Mouse (Mus musculus) forelimb bud, embryonic 11.5 days (tissue): ENCODE data around the gene Fbxl7.

Experiments used
- DNase-seq: peaks from one replicate; pipeline ENCODE4 v3.0.0-alpha.2; 2012; ENCODE audit warnings: low read depth, low spot score

The Fbxl7 gene

DNA sequence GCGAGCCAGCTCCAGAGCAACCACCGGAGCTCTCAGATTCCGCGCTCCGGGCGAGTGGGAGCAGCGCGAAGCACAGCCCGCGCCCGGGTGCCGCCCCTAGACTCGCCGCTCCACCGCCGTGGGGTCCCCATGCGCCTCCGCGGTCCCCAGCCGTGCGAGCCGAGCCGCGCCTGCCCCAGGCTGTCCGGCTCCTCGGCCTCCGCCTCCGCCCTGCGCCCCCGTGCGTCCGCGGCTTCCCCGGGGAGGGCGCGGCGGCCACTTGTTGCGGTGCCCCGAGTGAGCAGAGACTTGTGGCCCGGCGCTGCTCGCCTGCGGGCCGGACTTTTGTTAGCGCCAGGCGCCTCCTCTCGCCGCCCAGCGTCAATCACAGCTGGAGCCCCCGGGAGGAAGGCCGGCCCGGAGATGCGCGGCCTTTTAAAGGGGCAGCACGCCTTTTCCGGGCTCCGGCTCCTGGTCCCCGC is at the start of gene Fbxl7:
TSS of gene Fbxl7 (minus strand) at position 330 of the 461 bp plus-strand sequence.
- peak; percentile 78 for DNase-seq

DNA sequence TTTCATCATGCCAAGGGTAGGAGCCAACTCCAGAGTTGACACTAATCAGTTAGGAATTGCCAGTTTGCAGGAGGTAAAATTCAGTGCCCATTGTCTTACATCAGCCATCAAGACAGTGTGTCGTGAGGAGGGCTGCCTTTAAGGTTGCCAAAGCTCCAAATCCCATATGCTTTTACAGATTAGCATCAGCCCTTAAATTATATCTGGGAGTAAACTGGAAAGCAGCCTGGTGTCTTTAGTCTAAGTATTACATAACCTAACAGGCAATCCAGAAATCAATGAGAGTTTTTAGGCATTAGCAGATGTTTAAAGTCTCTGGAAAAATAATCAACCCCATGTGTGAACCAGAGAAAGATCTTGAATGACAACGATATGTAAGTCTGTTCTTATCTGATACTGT is 26.6 kb upstream of the Fbxl7 start:
- DNase-seq = no peak

DNA sequence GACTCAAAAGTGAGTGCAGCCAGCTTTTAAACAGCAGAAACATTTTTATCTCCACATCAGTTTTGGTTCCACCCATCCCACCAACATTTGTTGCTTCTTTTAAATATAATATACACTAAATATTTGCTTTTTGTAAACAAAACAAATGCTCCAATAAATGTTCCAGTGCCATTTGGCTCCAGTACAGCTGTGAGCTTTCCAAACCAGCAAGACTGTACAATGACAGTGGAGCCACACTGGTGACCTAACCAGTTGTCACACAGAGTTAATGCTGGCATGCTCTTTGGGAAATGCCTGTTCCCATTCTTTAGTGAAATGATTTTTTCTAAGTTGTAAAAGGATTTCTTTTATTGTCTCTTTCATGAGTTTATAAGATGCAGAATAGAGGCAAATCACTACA is 18.0 kb upstream of the Fbxl7 start:
- no peak for DNase-seq

DNA sequence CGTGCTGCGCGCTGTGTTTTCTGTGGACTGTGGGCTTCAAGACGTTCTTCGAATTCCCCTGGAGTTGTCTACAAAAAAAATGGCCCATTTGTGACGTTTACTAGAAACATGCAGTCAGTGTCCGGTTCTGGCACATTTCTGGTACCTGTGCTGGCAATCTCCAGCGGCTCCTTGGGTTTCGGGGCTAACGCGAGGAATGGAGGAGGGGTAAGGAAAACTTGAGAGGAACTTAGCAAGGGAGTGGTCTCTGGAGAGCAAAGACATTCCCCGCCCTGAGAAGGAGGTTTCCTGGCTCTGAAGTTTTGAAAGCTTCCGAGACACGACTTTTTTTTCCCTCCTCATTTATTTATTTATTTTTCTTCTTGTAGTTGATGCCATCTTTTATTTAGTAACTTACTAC is 381 bp upstream of the Fbxl7 start:
- peak; percentile 54 for DNase-seq

DNA sequence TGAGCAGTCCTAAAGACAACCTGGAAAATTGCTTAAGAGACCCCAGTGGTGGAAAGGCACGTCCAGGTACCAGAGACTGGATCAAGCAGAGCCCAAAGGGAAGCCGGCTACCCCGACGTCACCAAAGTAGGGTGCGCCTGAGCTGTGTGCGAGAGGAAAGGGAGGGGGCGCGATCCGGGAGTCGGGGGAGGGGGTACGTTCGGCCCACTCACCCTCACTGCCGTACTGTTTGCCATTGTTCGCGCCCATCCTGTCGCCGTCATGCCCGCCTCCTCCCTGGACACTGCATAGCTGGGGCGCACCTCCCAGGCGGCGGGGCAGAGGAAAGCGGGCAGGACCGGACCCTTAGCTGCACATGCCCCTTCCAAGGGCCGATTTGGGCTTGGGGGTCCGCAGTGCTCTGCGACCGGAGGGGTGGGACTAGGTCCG is 565 bp downstream of the Fbxl7 start:
- DNase-seq = peak; percentile 52

DNA sequence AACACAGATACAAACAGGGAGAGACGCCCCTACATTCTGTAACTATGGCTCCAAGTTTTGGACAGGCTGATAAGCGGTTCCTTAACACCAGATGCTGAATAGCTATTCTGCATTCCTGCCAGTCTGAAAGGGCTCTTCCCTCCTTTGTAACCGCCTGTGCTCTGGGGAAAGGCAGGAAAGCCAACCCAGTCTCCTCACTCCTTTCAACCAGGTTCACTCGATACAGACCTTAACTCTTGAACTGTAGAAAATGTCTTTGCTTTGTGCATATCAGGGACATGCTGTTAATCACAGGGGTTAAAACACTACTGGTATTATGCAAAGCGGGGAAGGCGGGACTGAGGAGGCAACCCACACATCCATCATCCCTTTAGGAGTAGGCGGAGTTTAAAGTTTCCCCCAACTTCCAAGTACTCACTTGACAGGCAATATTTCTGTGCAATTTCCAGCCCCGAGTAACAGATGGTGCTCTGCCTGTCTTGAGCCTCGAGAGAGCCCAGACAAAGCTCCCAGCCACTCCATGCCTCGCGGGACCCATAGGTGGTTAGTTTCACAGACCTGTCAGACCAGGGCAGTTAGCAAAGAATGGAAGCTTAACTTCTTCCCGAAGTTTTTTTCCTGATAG is 1.2 kb downstream of the Fbxl7 start:
- peak; percentile 81 for DNase-seq

DNA sequence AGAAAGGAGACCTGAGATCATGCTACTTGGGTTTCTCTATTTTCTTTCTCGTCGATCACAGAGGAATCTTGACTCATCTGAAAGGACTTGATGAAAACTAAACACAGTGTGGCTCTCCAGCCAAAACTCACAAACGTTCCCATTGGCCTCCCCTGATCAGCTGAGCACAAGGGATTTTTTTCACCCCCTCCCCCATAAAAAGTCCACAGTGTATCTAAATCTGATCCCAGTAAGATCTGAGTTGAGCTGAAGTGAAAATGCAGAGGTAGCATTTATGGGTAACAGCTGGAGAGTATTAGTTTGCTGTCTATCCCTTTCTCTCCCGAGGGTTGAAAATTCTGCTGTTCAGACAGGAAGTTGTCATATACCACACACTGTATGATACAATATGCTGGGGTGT is 2.2 kb downstream of the Fbxl7 start:
- no peak for DNase-seq

DNA sequence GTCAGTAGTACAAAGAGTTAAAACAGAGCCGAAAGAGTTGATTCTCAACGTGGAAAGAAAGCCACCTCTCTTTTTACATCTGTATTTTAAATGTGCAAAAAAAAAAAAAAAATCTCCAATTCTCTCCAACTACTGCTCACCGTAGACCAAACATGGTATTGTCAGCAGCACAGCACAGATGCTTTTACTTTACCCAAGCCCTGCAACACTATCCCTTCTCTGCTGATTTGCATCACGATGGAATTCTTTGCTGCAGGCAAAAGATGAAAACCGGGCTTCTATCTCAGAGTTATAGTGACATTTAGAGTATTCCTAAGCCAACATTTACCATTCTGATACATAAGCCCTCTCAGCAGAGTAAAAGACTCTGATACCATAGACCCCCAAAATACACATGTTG is 5.4 kb downstream of the Fbxl7 start:
- DNase-seq = no peak

DNA sequence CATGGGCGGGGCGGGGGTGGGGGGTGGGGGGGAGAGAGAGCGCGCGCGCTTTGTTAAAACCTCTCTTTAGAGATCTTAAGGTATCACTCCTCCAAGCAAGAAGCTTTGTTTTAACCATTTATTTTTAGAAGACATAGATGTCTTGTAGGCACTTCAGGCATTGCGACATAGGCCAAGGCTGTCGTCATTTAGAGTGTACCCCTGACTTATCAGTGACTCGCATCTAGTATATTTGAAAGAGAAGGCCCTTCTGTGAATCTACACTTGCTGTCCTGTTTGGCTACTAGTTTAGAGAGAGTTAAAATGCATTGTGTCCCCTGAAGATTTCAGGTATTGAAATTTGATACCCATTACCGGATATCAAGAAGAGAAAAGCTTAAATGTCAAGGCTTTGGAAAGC is 7.2 kb downstream of the Fbxl7 start:
- no peak for DNase-seq

DNA sequence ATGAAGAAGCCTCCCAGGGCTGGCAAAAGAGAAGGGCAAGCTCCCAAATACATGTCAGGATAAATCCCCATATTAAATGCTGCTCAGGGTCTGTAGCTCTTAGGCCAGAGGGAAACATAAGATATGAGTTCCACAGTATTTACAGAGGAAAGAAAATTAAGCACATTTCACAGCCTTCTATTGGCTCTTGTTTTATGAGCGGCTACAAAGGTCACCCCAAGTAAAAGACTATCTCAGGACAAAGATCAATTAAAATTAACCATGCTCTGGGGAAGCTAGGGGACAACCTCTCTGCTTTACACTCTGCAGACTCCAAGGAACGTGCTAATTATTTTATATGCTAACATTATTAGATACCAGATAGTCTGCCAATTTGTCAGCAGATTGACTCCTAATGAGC is 9.4 kb downstream of the Fbxl7 start:
- DNase-seq = no peak

DNA sequence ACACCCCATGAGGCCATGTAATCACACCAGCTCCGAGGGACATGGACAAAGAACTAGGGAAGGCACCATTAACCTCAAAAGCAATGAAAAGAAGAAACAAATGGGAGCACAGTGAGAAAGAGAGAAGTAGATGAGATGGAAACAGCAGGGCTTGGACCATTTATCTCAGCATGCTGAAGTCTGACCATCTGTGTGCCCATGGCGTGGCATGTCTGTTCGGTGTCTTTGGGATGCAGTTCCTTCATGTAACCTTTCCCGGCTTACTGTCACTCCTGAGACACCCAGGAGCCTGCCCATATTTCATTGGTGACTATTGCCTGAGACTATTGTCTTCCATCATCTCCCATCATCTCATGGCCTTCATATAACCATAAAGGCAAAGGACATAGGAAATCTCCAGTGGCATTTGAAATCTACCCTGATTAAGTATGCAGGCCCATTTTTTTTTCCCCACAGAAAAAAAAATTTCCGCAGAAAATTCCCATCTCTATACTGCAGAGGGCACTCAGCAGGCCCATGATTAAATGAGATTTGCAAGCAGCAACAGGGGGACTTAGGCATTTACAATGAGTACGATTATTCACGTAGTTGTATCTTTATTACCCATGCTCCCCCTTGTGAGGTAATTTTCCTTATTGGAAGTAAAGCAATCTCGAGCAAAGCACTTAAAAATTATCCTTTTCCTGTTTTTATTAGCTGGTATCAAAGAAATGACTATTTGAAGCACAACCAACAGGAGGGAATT is 15.0 kb downstream of the Fbxl7 start:
- DNase-seq = no peak

DNA sequence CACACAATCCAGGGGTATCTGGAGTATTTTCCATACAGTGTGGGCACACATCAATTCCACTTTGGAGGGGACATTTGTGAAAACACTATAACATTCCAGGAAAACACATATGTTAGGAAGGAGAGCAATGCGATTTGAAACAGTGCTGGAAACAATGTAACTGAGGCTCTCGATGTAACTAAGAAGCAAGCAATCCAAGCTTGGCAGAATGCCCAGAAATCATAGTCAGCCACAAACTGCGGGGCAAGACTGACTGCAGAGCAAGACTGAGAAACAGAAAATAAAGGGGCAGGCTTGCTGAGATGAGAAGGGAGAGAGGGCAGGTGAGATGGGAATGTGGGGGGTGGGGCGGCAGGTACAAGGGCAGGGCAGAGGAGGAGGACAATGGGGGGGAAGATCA is 19.7 kb downstream of the Fbxl7 start:
- DNase-seq = peak; percentile 40

DNA sequence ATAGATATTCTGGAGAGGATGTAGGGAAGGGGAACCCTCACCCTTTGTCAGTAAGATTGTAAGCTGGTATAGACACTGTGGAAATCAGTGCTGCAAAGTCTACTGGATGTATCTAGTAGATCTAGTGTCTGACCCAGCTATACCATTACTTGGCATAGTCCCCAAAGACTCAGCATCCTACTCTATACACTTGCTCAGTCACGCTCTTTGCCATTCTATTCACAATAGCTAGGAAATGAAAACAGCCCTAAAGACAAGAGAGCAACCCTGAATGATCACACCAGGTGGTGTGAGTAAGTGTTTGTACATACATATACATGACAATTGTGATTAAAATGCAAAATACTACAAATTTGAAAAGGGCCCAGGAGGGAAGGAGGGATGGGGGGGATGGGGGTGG is 23.1 kb downstream of the Fbxl7 start:
- DNase-seq = no peak

DNA sequence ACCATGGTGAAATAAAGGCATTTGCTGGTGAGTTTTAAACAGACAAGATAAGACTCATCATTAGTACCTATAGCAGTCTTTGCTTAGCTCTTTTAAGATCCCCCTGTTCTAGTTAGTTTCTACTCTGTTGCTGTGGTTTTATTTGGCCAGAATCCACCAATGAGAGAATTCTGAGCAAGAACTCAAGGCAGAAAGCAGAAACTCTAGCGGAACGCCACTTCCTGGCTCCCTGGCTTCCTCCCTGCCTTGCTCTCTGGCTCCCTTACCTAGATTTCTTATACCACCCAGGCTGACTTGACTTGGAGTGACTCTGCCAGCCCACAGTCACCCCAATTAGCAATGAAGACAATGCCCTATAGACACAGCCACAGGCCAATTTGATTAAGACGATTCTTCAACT is 26.2 kb downstream of the Fbxl7 start:
- DNase-seq = no peak

DNA sequence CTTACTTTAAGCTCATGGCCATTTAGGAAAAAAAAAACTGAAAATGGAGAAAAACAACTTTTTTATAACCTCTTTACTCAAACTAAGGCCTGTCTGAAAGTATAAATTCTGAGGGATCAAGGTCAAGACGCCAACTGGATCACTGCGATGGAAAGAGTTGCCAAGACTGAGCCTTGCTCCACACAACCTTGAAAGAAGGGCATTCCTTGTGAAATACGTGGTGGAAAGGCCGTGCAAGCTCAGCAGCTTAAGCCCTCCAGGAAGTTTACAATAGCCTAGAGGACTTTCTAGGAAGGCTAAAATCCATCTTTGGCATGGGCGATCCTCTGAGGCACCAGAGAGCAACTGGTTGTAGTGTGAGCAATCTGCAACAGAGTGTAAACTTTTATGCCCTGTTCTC is 27.9 kb downstream of the Fbxl7 start:
- DNase-seq = no peak

DNA sequence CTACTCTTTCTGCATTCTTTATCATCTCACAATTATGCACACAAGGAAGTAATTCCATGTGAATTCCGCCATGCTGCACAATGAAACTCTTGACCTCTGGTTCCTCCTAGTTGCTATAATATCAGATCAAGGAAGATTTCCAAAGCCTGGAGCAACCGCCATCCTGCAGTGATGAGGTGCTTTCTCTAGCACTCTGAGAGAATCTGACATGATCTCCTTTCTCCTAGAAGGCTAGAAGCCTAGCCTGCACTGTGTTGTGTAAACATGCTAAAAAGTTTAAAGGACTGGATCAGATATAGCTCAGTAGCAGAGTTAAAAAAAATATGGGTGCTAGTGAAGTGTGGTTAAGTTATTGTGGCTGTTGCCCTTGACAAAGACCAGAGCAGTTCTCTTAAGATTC is 33.2 kb downstream of the Fbxl7 start:
- DNase-seq = no peak

DNA sequence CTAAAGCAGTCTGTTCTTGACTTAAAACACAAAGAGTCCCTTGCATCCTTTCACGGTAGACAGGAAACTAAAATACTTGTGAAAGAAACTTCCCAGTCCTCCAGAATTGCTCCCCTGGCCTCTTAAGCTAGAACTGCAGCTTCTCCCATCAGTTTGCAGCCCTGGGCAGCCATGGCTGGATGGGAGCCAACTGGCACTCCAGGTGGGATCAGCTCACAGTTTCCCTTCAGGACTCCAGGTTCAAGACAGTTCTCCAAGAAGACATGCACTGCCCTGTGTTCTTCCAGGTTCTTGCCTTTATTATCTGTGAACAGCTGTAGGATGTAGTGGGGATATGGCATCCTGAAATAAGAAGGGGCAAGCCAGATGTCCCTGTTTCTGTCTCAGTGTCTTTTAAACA is 45.8 kb downstream of the Fbxl7 start:
- DNase-seq = no peak

DNA sequence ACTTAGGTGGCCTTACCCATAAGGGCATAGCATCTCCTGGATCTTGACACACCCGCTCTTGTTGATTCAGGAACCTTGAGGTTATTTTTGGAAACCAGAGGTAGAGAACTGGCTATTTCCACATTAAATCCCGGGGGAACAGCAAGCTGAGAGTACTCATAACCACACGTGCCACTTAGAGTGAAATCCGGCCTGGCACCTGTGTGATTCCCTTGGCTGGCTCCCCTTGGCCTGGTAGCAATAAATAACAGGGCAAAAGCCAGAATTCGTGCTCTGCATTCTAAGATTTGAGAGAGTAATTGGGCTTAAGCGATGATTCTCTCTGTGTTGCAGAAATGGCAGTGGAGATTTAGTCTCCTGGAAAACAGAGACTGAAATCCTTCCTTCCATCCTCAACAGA is 53.2 kb downstream of the Fbxl7 start:
- DNase-seq = no peak

DNA sequence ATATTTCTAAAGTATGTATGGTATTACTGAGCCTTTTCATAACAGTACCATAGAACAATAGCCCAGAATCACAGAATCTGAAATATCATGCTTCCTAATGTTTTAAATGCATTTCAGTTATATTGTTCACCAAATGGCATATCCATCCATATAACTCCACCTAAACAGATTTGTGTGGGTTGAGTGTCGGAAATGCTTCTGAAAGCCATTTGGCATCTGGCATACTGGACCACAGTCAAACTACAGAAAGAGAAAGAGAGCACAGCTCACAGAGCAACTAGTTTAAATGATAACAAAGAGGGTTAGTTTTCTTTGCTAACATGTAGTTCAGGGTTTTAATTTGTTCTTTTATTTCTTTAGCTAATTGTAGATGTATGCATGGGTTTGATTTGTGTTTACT is 57.0 kb downstream of the Fbxl7 start:
- no peak for DNase-seq

DNA sequence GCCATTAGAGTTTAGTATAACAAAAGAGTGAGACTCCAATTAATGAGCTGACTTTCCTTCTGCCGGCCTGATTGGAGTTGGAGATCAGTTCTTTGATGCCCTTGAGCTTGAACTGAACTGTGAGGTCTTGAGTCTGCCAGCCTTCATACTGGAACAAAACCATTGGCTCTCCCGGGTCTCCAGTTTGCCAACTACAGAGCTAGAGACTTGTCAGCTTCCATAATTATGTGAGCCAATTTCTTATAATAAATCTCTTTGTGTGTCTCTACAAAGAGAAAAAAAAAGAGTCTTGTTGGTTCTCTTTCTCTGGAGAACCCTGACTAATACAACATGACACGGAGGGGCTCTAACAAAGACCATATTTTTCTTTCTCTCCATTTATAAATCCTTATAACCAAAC is 58.2 kb downstream of the Fbxl7 start:
- DNase-seq = no peak

DNA sequence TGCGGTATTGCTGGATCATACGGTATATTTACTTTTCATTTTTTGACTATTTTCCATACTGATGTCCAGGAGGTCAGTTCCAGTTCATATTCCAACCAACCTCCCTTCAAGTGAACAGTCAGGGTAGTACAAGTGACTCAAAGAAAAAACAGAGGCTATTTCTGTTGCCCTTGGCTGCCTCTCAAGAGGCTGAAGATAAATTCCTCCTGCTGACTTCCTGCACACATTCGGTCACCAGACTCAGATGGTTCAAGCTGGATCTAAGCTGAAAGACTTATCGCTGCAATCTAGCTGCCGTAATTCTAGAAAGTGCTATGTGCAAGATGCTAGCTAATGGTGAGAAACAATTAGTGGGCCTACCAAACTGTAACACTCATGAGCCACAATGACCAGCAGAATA is 61.0 kb downstream of the Fbxl7 start:
- no peak for DNase-seq

DNA sequence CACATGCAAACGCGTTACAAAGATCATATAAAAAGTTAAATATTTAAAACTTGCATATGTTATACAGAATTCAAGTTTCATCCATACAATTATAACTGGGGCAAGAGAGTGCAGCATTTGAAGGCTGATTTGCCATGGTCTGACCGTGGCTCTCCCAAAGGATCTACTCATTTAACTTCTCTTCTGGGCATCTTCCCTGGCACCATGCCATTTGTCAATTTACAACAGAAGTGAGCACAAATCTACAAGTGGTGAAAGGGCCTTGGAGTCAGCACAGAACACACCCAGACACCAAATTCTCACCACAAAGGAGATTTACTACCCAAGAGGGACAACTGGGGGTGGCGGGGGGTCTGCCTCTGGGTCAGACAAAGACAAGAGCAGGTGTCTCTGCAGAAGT is 64.2 kb downstream of the Fbxl7 start:
- DNase-seq = no peak

DNA sequence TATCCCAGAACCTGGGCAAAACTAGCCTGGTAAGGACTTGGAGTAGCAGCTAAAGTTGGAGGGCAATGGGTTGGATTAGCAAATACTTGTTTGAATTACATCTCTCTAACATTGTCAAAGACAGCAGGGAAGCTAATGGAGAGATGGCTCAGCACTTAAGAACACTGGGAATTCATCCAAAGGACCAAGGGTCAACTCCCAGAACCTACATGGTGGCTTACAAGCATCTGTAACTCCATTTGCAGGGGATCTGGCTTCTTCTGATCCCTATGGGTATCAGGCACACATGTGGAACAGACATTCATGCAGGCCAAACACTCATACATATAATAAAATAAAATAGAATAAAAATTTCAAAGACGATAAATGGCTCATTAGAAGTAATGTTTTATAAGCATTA is 78.4 kb downstream of the Fbxl7 start:
- no peak for DNase-seq

DNA sequence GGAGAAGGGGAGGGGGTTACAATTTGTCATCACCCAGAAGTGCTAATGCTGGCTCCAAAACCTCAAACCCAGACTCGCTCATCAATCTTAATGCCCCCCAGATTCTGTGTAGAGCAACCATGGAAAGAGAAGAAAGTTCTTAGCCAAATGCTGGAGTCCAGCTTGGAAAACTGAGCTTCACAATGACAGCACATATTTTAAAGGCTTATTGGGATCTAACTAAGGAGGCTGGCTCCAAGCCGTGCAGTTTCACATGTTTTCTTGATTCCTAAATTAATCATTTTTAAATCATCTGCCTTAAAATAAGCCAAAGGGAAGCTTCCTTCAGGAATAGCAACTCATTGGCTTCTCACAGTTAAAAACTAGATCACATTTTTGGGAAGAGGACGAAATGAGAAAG is 82.5 kb downstream of the Fbxl7 start:
- DNase-seq = no peak
